Mouse (Mus musculus) embryonic facial prominence, embryonic 11.5 days (tissue): ENCODE data around the gene Frmd4a. TPM values are rescaled to one million over a fixed set of nuclear protein-coding genes. Genes with fewer than 3 reads are reported as not detected.

ENCODE experiments used
- ATAC-seq: fragments of 200-750 bp; cut with Nextera tagmentation; replicated peaks from 2 replicates; pipeline ENCODE4 v1.8.0; 2017; ENCODE audit warnings: low read depth; ENCODE audit not compliant: insufficient number of reproducible peaks, low FRiP score, low TSS enrichment
- DNase-seq: peaks from one replicate; pipeline ENCODE4 v3.0.0-alpha.2; 2015; ENCODE audit warnings: low spot score
- H3K27ac ChIP-seq: fragments of 300-500 bp; sonication (generic); replicated peaks from 2 replicates; pipeline ENCODE4 v1.5.1; 2014; ENCODE audit warnings: mild to moderate bottlenecking, low read depth, low read length, control low read depth
- H3K27me3 ChIP-seq: fragments of 300-500 bp; sonication (generic); 2 replicates; pipeline ENCODE4 v1.6.1; 2014; ENCODE audit warnings: mild to moderate bottlenecking, low read length, moderate library complexity, mixed read lengths; ENCODE audit not compliant: control insufficient read depth, insufficient read depth
- H3K36me3 ChIP-seq: fragments of 300-500 bp; sonication (generic); replicated peaks from 2 replicates; pipeline ENCODE4 v1.6.1; 2014; ENCODE audit warnings: low read depth, mild to moderate bottlenecking, low read length, moderate library complexity, mixed read lengths; ENCODE audit not compliant: control insufficient read depth, insufficient read depth
- H3K4me1 ChIP-seq: fragments of 300-500 bp; sonication (generic); 2 replicates; pipeline ENCODE4 v1.6.1; 2014; ENCODE audit warnings: low read length, mixed read lengths; ENCODE audit not compliant: control insufficient read depth, insufficient read depth
- H3K4me2 ChIP-seq: fragments of 300-500 bp; sonication (generic); 2 replicates; pipeline ENCODE4 v1.6.1; 2014; ENCODE audit warnings: low read depth, mild to moderate bottlenecking, control low read depth, low read length, moderate library complexity
- H3K4me3 ChIP-seq: fragments of 300-500 bp; sonication (generic); 2 replicates; pipeline ENCODE4 v1.5.1; 2014; ENCODE audit warnings: low read depth, low read length, control low read depth
- H3K9ac ChIP-seq: fragments of 300-500 bp; sonication (generic); replicated peaks from 2 replicates; pipeline ENCODE4 v1.6.1; 2014; ENCODE audit warnings: mild to moderate bottlenecking, control low read depth, low read length
- H3K9me3 ChIP-seq: fragments of 300-500 bp; sonication (generic); replicated peaks from 2 replicates; pipeline ENCODE4 v1.6.1; 2016; ENCODE audit warnings: mild to moderate bottlenecking, low read length, inconsistent platforms, mixed read lengths; ENCODE audit not compliant: control insufficient read depth
- WGBS: fragments of 180-500 bp; shearing (Covaris S2); extraction: QIAGEN DNeasy Blood & Tissue Kit; methylation state at CpG from one replicate; pipeline ENCODE4 v1.1.7; 2014; 5-methylcytosine and 5-hydroxymethylcytosine counted together
- polyA plus RNA-seq: library from polyadenylated mRNA; unstranded; fragments of >200 nt; fragmentation: Nextera tagmentation; extraction: Ambion mirVana; gene quantifications from 2 replicates; pipeline ENCODE4 v1.2.1, GENCODE M21; 2014

Frmd4a gene
- polyA plus RNA-seq, 1 experiment from 2014 or later = 38.5 TPM

- H3K27ac ChIP-seq = no peak overlapping the region
- 75% methylated on average over 4 of the region's 4 CpGs for WGBS
- H3K4me1 ChIP-seq = no peaks in the 10 kb centered on the region
- no peak overlapping the region for H3K4me2 ChIP-seq
- H3K9ac ChIP-seq = no peak overlapping the region
- DNase-seq = no peak
- no peak for ATAC-seq
- no peaks in the 10 kb centered on the region for H3K9me3 ChIP-seq
- no peak overlapping the region for H3K4me3 ChIP-seq
- no peaks in the 10 kb centered on the region for H3K27me3 ChIP-seq
- no peaks in the 10 kb centered on the region for H3K36me3 ChIP-seq
These were observed 210.0 kb downstream of the Frmd4a start for GRCm38 (mm10) chr2:4227563-4227962.

DNA sequence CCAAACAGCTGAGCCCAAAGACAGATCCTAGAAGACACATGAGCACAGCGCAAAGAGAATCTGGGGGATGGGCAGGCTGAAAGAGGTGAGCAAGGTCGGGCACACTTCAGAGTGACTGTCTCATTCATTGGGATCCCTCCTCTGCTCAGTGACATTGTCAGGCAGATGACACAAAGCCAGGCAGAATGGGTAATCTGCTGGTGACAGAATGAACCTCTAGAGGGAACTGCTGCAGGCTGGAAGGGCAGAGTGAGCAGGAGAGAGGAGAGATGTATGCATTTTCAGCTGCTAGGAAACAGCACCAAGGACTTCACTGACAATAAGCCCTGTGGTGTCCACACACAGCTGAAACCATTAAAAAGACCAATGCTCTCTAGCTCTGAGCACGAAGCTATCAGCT is 211.0 kb downstream of the Frmd4a start:
- Histone ChIP-seq H3K9ac (no peak overlapping the region), H3K4me2 (no peak overlapping the region), H3K27me3 (no peaks in the 10 kb centered on the region), H3K27ac (no peak overlapping the region), H3K9me3 (no peaks in the 10 kb centered on the region), H3K4me3 (no peak overlapping the region), H3K4me1 (no peaks in the 10 kb centered on the region), H3K36me3 (no peaks in the 10 kb centered on the region)
- DNase-seq (no peak), ATAC-seq (0 out of 2 replicates have a peak, but pooled peaks have one; percentile 36)
- WGBS = 40% methylated on average over 3 of the region's 3 CpGs

DNA sequence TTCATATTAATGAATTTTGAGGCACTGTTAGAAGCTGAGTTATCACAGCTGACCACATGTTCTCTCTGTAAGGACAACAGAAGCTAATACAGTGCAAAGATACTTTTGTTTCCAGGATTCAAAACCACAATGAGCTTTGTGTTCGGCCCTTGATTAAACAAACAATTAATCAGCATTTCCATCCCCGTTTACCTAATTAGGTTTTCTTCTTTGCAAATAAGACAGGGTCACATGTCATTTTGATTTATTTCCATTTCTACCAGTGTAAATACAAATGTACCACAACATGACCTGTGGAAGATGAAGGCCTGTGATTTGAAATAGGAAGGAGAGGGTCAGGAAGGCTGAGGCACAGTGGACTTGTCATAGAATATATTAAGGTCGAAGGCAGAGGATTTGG is 214.8 kb downstream of the Frmd4a start:
- Histone ChIP-seq H3K9ac (no peak overlapping the region), H3K9me3 (no peaks in the 10 kb centered on the region), H3K4me2 (no peak overlapping the region), H3K27ac (no peak overlapping the region), H3K27me3 (no peaks in the 10 kb centered on the region), H3K4me3 (no peak overlapping the region), H3K36me3 (no peaks in the 10 kb centered on the region), H3K4me1 (no peaks in the 10 kb centered on the region)
- DNase-seq (no peak), ATAC-seq (no peak)
- WGBS = 64% methylated on average over 3 of the region's 3 CpGs

GRCm38 (mm10) chr2:4232761-4233322 is 215.3 kb downstream of the Frmd4a start:
- Histone ChIP-seq H3K27ac (no peak overlapping the region), H3K27me3 (no peaks in the 10 kb centered on the region), H3K9ac (no peak overlapping the region), H3K4me2 (no peak overlapping the region), H3K9me3 (no peaks in the 10 kb centered on the region), H3K4me3 (no peak overlapping the region), H3K4me1 (no peaks in the 10 kb centered on the region), H3K36me3 (no peaks in the 10 kb centered on the region)
- DNase-seq (no peak), ATAC-seq (no peak)
- 55% methylated on average over 10 of the region's 10 CpGs for WGBS

DNA sequence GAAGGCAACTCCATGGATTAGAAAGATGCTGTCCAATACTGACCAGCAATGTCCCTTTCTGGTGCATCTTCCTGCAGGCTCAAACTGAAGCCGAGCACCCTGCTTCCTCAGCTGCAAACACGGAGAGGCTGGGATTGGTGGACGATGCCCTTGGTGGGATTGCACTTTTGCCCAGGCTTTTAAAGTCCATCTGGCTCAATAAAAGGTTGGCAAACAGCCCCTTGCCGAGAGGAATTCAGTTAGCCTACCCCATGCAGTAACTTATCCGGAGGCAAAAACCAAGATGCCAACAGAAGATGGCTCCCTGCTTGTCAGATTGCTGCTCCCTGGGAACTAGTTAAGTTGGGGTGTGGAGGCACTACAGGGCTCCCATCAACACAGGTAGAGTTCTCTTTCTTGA is 220.2 kb downstream of the Frmd4a start:
- H3K36me3 ChIP-seq = no peaks in the 10 kb centered on the region
- H3K4me1 ChIP-seq = no peaks in the 10 kb centered on the region
- DNase-seq = no peak
- H3K27ac ChIP-seq = no peak overlapping the region
- 89% methylated on average over 5 of the region's 5 CpGs for WGBS
- no peaks in the 10 kb centered on the region for H3K27me3 ChIP-seq
- no peak for ATAC-seq
- H3K4me3 ChIP-seq = no peak overlapping the region
- H3K9me3 ChIP-seq = no peaks in the 10 kb centered on the region
- no peak overlapping the region for H3K9ac ChIP-seq
- H3K4me2 ChIP-seq = no peak overlapping the region

DNA sequence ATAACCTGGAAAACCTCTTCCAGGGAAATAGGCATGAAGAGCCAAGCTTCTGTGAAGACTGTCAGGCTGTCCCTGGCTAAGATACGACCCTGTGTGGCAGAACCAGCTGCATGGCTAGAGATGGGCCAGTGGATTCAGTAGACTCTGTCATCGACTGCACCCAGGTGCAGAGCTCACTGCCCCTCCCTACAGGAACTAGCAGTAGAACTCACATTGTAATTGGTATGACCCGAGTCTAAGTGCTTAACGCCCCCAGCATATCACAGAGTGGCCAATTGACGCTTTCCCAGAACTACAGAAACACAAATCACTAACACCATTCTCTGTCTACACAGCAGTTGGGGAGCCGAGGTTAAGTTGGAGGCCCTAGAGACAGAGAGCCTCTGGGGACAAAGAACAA is 232.2 kb downstream of the Frmd4a start:
- Histone ChIP-seq H3K27me3 (no peaks in the 10 kb centered on the region), H3K4me2 (no peak overlapping the region), H3K27ac (no peak overlapping the region), H3K4me1 (no peaks in the 10 kb centered on the region), H3K4me3 (no peak overlapping the region), H3K9ac (no peak overlapping the region), H3K9me3 (no peaks in the 10 kb centered on the region), H3K36me3 (no peaks in the 10 kb centered on the region)
- ATAC-seq = no peak
- DNase-seq = no peak
- WGBS = 30% methylated on average over 6 of the region's 6 CpGs

DNA sequence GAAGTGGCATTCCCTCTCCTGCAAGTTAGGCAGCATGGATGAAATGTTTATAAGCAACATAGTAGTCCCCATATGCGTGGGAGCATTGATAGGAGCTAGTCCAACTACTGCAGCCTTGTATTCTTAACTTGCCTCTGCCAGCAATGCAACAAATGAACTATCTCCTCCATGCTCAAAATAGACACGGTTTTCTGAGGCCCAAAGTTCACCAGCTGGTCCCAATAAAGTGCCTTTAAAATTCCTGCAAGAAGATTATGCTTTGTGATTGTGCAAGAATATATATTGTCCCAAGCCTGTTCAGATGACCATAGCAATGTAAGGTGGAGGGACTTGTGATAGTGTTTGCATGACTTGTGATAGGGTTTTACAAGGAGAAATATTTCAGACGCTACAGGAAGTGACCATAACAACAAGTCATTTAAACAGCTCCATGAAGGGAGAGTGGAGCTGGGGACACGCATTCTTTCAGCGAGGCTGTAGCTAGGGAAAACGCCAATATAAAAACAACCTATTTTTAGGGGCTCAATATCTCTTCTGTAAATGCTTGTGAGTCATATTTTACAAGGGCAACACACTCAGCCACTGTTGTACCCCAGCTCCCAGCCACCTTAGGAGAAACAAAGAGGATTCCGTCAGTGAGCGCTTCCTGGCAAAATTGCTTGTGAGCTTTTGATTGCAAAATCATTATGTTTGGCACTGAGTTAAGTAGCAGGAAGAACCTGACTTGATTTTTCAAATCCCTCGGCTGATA is 235.2 kb downstream of the Frmd4a start:
- Histone ChIP-seq H3K4me3 (no peak overlapping the region), H3K36me3 (no peaks in the 10 kb centered on the region), H3K27ac (no peak overlapping the region), H3K9ac (no peak overlapping the region), H3K27me3 (no peaks in the 10 kb centered on the region), H3K4me2 (no peak overlapping the region), H3K9me3 (no peaks in the 10 kb centered on the region), H3K4me1 (no peaks in the 10 kb centered on the region)
- ATAC-seq = no peak
- WGBS = 43% methylated on average over 9 of the region's 9 CpGs
- DNase-seq = no peak

DNA sequence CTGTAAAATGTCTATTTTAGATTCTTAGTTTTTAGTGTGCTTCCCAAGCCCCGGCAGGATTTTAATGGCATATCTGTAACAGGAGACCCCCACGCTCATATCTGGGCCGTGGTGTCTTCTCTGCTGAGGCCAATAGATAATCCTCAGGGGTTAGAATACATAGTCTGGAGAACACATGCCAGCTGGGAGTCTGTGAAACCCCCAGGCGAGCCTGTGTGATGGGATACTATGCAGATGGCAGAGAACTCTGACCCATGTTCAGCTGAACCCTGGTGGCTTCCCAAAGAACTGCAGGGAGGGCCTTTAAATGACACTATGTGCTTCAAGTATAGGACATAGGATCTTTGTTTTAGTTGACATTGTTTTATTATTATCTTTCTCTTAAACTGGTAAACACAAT is 235.8 kb downstream of the Frmd4a start:
- ATAC-seq = peak; percentile 65; the same call in 1 of the 2 replicates
- 24% methylated on average over 4 of the region's 4 CpGs for WGBS
- no peaks in the 10 kb centered on the region for H3K27me3 ChIP-seq
- no peaks in the 10 kb centered on the region for H3K9me3 ChIP-seq
- no peak overlapping the region for H3K4me3 ChIP-seq
- DNase-seq = peak; percentile 81
- no peaks in the 10 kb centered on the region for H3K4me1 ChIP-seq
- no peak overlapping the region for H3K27ac ChIP-seq
- H3K9ac ChIP-seq = no peak overlapping the region
- no peaks in the 10 kb centered on the region for H3K36me3 ChIP-seq
- no peak overlapping the region for H3K4me2 ChIP-seq
